Mouse (Mus musculus) stomach, embryonic 16.5 days (tissue): Measurements from ENCODE around the gene Nsmce4a. TPM values are rescaled to one million over a fixed set of nuclear protein-coding genes. Genes with fewer than 3 reads are reported as not detected.

Experiments used
- ATAC-seq: fragments of 200-750 bp; cut with Nextera tagmentation; 2 replicates; pipeline ENCODE4 v1.8.0; 2017; ENCODE audit warnings: moderate number of reproducible peaks, moderate TSS enrichment; ENCODE audit not compliant: insufficient read depth, low FRiP score
- H3K27ac ChIP-seq: fragments of 300-500 bp; sonication (generic); 2 replicates; pipeline ENCODE4 v1.5.1; 2014; ENCODE audit warnings: low read length
- H3K27me3 ChIP-seq: fragments of 300-500 bp; sonication (generic); 2 replicates; pipeline ENCODE4 v1.6.1; 2014; ENCODE audit warnings: low read length, control low read depth, mixed read lengths; ENCODE audit not compliant: control insufficient read depth, insufficient read depth
- H3K36me3 ChIP-seq: fragments of 300-500 bp; sonication (generic); 2 replicates; pipeline ENCODE4 v1.6.1; 2014; ENCODE audit warnings: low read length; ENCODE audit not compliant: control insufficient read depth, insufficient read depth
- H3K4me1 ChIP-seq: fragments of 300-500 bp; sonication (generic); 2 replicates; pipeline ENCODE4 v1.6.1; 2014; ENCODE audit warnings: low read length, control low read depth, mixed read lengths; ENCODE audit not compliant: control insufficient read depth, insufficient read depth
- H3K4me2 ChIP-seq: fragments of 300-500 bp; sonication (generic); 2 replicates; pipeline ENCODE4 v1.6.1; 2014; ENCODE audit warnings: low read depth, low read length, mixed read lengths
- H3K4me3 ChIP-seq: fragments of 300-500 bp; sonication (generic); replicated peaks from 2 replicates; pipeline ENCODE4 v1.5.1; 2014; ENCODE audit warnings: mild to moderate bottlenecking, low read length
- H3K9ac ChIP-seq: fragments of 300-500 bp; sonication (generic); 2 replicates; pipeline ENCODE4 v1.6.1; 2014; ENCODE audit warnings: low read length
- H3K9me3 ChIP-seq: fragments of 300-500 bp; sonication (generic); replicated peaks from 2 replicates; pipeline ENCODE4 v1.6.1; 2016; ENCODE audit warnings: low read length, control low read depth; ENCODE audit not compliant: control insufficient read depth
- WGBS: fragments of 180-500 bp; shearing (Covaris S2); extraction: QIAGEN DNeasy Blood & Tissue Kit; methylation state at CpG from one replicate; pipeline ENCODE4 v1.1.7; 2014; 5-methylcytosine and 5-hydroxymethylcytosine counted together
- polyA plus RNA-seq: library from polyadenylated mRNA; unstranded; fragments of >200 nt; fragmentation: Nextera tagmentation; extraction: Ambion mirVana; gene quantifications from 2 replicates; pipeline ENCODE4 v1.2.1, GENCODE M21; 2015

Gene Nsmce4a
- polyA plus RNA-seq, 1 experiment from 2014 or later = 103 TPM

- Histone ChIP-seq H3K9me3 (no peaks in the 10 kb centered on the region), H3K9ac (peak overlapping the region; percentile 97), H3K4me1 (peaks cover 10% of the 10 kb centered on the region), H3K36me3 (no peaks in the 10 kb centered on the region), H3K4me2 (peak overlapping the region; percentile 81), H3K27me3 (no peaks in the 10 kb centered on the region), H3K27ac (peak overlapping the region; percentile 97), H3K4me3 (peak overlapping the region; percentile 97)
- 22% methylated on average over 26 of the region's 26 CpGs for WGBS
- no peak for ATAC-seq
Measured at GRCm38 (mm10) chr7:130518213-130519095, 54.5 kb downstream of the Nsmce4a start.

DNA sequence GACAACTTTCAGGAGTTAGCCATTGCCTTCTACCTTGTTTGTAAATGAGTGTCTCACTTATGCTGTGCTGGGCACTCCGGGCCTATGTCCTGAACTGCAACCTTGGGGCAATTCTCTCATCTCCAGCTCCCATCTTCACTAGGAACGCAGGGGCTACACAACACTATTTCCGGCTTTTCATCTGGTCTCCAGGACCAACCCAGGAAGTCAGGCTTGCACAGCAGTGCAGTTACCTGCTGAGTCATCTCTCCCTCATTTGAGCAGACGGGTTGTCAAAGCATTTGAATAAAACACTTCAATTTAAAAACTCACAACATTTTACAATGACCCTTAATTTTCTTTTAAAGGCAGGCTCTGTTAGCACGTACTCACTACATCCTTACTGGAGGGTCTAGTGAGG is 62.7 kb downstream of the Nsmce4a start:
- peaks cover 18% of the 10 kb centered on the region for H3K36me3 ChIP-seq
- no peak for ATAC-seq
- H3K27me3 ChIP-seq = no peaks in the 10 kb centered on the region
- WGBS = 91% methylated on average over 5 of the region's 5 CpGs
- no peak overlapping the region for H3K4me3 ChIP-seq
- H3K4me1 ChIP-seq = no peaks in the 10 kb centered on the region
- H3K9ac ChIP-seq = no peak overlapping the region
- H3K27ac ChIP-seq = no peak overlapping the region
- no peaks in the 10 kb centered on the region for H3K9me3 ChIP-seq
- H3K4me2 ChIP-seq = no peak overlapping the region

GRCm38 (mm10) chr7:130503006-130503405 is 69.9 kb downstream of the Nsmce4a start:
- 94% methylated on average over 5 of the region's 5 CpGs for WGBS
- Histone ChIP-seq H3K27ac (no peak overlapping the region), H3K4me3 (no peak overlapping the region), H3K4me2 (no peak overlapping the region), H3K36me3 (peaks cover 23% of the 10 kb centered on the region), H3K27me3 (no peaks in the 10 kb centered on the region), H3K9me3 (no peaks in the 10 kb centered on the region), H3K4me1 (no peaks in the 10 kb centered on the region), H3K9ac (no peak overlapping the region)
- ATAC-seq = no peak

- peaks cover 17% of the 10 kb centered on the region for H3K36me3 ChIP-seq
- ATAC-seq = no peak
- H3K4me1 ChIP-seq = no peaks in the 10 kb centered on the region
- no peaks in the 10 kb centered on the region for H3K27me3 ChIP-seq
- WGBS = 77% methylated on average over 1 of the region's 1 CpGs
- no peak overlapping the region for H3K4me2 ChIP-seq
- H3K27ac ChIP-seq = no peak overlapping the region
- no peak overlapping the region for H3K9ac ChIP-seq
- no peaks in the 10 kb centered on the region for H3K9me3 ChIP-seq
- H3K4me3 ChIP-seq = no peak overlapping the region
Measured at GRCm38 (mm10) chr7:130501499-130501898, 71.4 kb downstream of the Nsmce4a start.

GRCm38 (mm10) chr7:130493346-130493745 is 79.6 kb downstream of the Nsmce4a start:
- no peak for ATAC-seq
- Histone ChIP-seq H3K9me3 (no peaks in the 10 kb centered on the region), H3K4me3 (no peak overlapping the region), H3K36me3 (0 out of 2 replicates have a peak, but pooled peaks cover 5% of the 10 kb centered on the region), H3K9ac (no peak overlapping the region), H3K4me2 (no peak overlapping the region), H3K27ac (no peak overlapping the region), H3K4me1 (no peaks in the 10 kb centered on the region), H3K27me3 (no peaks in the 10 kb centered on the region)
- WGBS = 80% methylated on average over 3 of the region's 3 CpGs

- no peaks in the 10 kb centered on the region for H3K9me3 ChIP-seq
- no peak overlapping the region for H3K27ac ChIP-seq
- H3K9ac ChIP-seq = no peak overlapping the region
- no peaks in the 10 kb centered on the region for H3K27me3 ChIP-seq
- no peaks in the 10 kb centered on the region for H3K4me1 ChIP-seq
- H3K36me3 ChIP-seq = 0 out of 2 replicates have a peak, but pooled peaks cover 7% of the 10 kb centered on the region
- no peak overlapping the region for H3K4me3 ChIP-seq
- ATAC-seq = no peak
- H3K4me2 ChIP-seq = no peak overlapping the region
Measured at GRCm38 (mm10) chr7:130492026-130492425, 80.9 kb downstream of the Nsmce4a start.

Other genes with a start within 250 kb of the Nsmce4a start
- gene Ate1, start 52.7 kb downstream of the Nsmce4a start, polyA plus RNA-seq = 54.5 and 55.7 TPM in 2 replicates
- gene Tacc2, start 4.3 kb upstream of the Nsmce4a start, polyA plus RNA-seq = 23.9 and 24.7 TPM in 2 replicates
- gene Btbd16, start 201.0 kb upstream of the Nsmce4a start, polyA plus RNA-seq = 0.10 and 0.14 TPM in 2 replicates